Mouse (Mus musculus) heart, adult 2 months (tissue): ENCODE results near the gene Mad1l1. TPM values are rescaled to one million over a fixed set of nuclear protein-coding genes. Genes with fewer than 3 reads are reported as not detected.

Experiments used
- DNase-seq, 2 experiments: peaks; one replicate each; pipeline ENCODE4 v3.0.0; 2021
- H3K27ac ChIP-seq: fragments of 200-600 bp; 2 replicates; pipeline ENCODE4 v1.8.1; 2022
- H3K27me3 ChIP-seq: fragments of 200-500 bp; 2 replicates; pipeline ENCODE4 v1.6.1; 2012; ENCODE audit warnings: mild to moderate bottlenecking, low read length, inconsistent platforms, mixed read lengths; ENCODE audit not compliant: control insufficient read depth, insufficient read depth
- H3K36me3 ChIP-seq: fragments of 200-500 bp; 2 replicates; pipeline ENCODE4 v1.6.1; 2012; ENCODE audit warnings: low read length, inconsistent platforms; ENCODE audit not compliant: control insufficient read depth, insufficient read depth
- H3K4me1 ChIP-seq: fragments of 200-500 bp; 2 replicates; pipeline ENCODE4 v1.6.1; 2011; ENCODE audit warnings: low read length; ENCODE audit not compliant: control insufficient read depth, insufficient read depth
- H3K4me3 ChIP-seq: fragments of 200-600 bp; 2 replicates; pipeline ENCODE4 v1.8.1; 2022
- H3K79me2 ChIP-seq: fragments of 200-500 bp; replicated peaks from 2 replicates; pipeline ENCODE4 v1.6.1; 2012; ENCODE audit warnings: mild to moderate bottlenecking, inconsistent platforms, low read length, moderate library complexity, mixed read lengths; ENCODE audit not compliant: control insufficient read depth, insufficient read depth
- H3K9ac ChIP-seq: fragments of 200-500 bp; 2 replicates; pipeline ENCODE4 v1.6.1; 2012; ENCODE audit warnings: low read depth, mild to moderate bottlenecking, control low read depth, inconsistent platforms, low read length, mixed read lengths
- CTCF ChIP-seq: fragments of 200-600 bp; IDR thresholded peaks from 2 replicates; pipeline ENCODE4 v1.8.1; 2022; ENCODE audit warnings: antibody characterized with exemption, mild to moderate bottlenecking, moderate library complexity
- EP300 ChIP-seq: fragments of 200-500 bp; IDR thresholded peaks from 2 replicates; pipeline ENCODE4 v1.6.1; 2011; ENCODE audit warnings: low read depth, low read length, control low read depth; ENCODE audit not compliant: insufficient read depth
- POLR2A ChIP-seq: fragments of 200-500 bp; IDR thresholded peaks from 2 replicates; pipeline ENCODE4 v1.6.1; 2011; ENCODE audit warnings: mild to moderate bottlenecking, low read depth, low read length, control low read depth; ENCODE audit not compliant: insufficient read depth
- WGBS: fragments of 180-500 bp; shearing (Covaris S2); methylation state at CpG from one replicate; pipeline ENCODE4 v1.1.7; 2018; 5-methylcytosine and 5-hydroxymethylcytosine counted together
- intact Hi-C: fragments of 180-260 bp; cut with DNase I; formaldehyde crosslinking; loops from one replicate; pipeline ENCODE4 v1.15.1; 2025
- polyA plus RNA-seq: library from polyadenylated mRNA; depleted of rRNA; stranded (reverse); fragments of >200 nt; gene quantifications from 2 replicates; pipeline ENCODE4 v1.2.3, GENCODE M21; 2012
- total RNA-seq, 2 experiments: library from RNA; stranded (reverse); gene quantifications; 2 replicates each; pipeline ENCODE4 v1.2.3; 2021

Gene Mad1l1
- total and polyA plus RNA-seq, 3 experiments, result 9.4 to 12.2 (median 10.1) TPM

DNA sequence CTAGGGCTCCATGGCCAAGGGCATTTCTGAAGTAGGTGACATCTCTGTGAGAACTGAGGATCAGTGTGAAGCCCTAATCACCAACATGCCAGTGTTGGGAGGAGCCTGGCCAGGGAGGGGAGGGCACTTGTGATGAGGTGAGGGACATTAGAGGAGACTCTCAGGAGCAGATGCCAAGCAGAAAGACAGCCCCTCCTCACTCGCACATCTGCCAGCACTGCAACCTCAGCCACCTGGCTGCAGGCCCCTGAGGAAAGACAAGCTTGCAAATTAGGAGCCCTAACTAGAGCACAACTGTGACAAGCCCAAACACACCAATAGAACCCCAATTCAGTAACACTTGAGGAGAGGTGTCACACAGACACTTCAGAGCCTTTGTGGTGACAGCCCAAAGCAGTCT lies 120.2 kb downstream of the Mad1l1 start:
- DNase-seq, result no peak
- 80% methylated on average over 1 of the region's 1 CpGs for WGBS
- no peak overlapping the region for H3K27ac ChIP-seq
- intact Hi-C loops, result no loop called here
- H3K36me3 ChIP-seq, result no peaks in the 10 kb centered on the region
- no peaks in the 10 kb centered on the region for H3K27me3 ChIP-seq
- H3K79me2 ChIP-seq, result no peaks in the 10 kb centered on the region
- H3K4me1 ChIP-seq, result no peaks in the 10 kb centered on the region
- H3K9ac ChIP-seq, result no peak overlapping the region
- TF ChIP-seq CTCF (no peak), EP300 (no peak), POLR2A (no peak)
- no peak overlapping the region for H3K4me3 ChIP-seq

DNA sequence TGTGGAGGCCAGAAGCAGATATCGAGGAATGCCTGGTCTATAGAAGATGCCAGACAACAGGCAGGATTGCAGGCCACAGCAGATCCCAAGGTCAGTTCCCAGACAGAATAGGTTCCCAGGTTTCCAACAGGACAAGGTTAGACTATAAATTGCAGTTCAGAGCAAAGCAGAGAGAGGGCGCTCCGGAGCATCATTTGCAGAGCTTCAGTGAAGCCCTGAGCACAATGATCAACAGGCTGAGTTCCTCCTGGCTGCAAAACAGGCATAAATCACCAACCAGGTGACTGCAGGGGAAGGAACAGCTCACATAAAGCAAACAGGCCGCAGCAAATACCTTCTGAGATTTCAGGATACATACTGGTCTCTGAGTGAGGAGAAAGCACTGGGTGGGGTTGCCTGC lies 123.6 kb downstream of the Mad1l1 start:
- peak; percentile 71 to 75 for DNase-seq
- Histone ChIP-seq H3K4me1 (peaks cover 1% of the 10 kb centered on the region; the same call in 1 of the 2 replicates), H3K9ac (no peak overlapping the region), H3K79me2 (no peaks in the 10 kb centered on the region), H3K4me3 (no peak overlapping the region), H3K36me3 (no peaks in the 10 kb centered on the region), H3K27ac (no peak overlapping the region), H3K27me3 (no peaks in the 10 kb centered on the region)
- peak; percentile 89 for TF ChIP-seq CTCF
- TF ChIP-seq POLR2A, result no peak
- no peak for TF ChIP-seq EP300
- intact Hi-C loops, result loop anchor here (2.0 to 5.0 kb wide), 4 partner anchors 55 to 690 kb away; no protein-coding TSS in a partner anchor
- 32% methylated on average over 4 of the region's 4 CpGs for WGBS

DNA sequence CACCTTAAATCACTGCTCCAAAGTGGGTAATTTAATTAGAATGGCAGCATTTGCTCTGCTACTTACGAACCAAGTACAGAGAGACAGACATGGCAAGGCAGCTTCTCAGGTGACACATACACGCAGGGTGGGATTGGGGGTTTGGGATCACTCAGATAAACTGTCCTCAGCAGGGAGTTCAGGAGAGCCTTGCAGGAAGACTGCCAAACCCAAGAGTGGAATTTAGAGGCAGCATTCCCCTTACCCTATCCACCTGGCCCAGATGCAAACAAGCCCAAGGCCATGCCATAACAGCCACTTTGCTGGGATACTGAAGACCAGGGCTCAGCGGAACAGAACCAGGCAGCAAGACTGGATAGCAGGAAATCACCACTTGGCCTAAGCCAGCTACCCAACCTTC lies 124.9 kb downstream of the Mad1l1 start:
- Histone ChIP-seq H3K4me1 (peaks cover 1% of the 10 kb centered on the region; the same call in 1 of the 2 replicates), H3K27me3 (no peaks in the 10 kb centered on the region), H3K36me3 (no peaks in the 10 kb centered on the region), H3K4me3 (no peak overlapping the region), H3K9ac (no peak overlapping the region), H3K79me2 (no peaks in the 10 kb centered on the region), H3K27ac (no peak overlapping the region)
- TF ChIP-seq EP300 (no peak), CTCF (no peak), POLR2A (no peak)
- 97% methylated on average over 3 of the region's 3 CpGs for WGBS
- DNase-seq, result no peak
- intact Hi-C loops, result loop anchor here (2.0 to 5.0 kb wide), 4 partner anchors 56 to 691 kb away; no protein-coding TSS in a partner anchor

DNA sequence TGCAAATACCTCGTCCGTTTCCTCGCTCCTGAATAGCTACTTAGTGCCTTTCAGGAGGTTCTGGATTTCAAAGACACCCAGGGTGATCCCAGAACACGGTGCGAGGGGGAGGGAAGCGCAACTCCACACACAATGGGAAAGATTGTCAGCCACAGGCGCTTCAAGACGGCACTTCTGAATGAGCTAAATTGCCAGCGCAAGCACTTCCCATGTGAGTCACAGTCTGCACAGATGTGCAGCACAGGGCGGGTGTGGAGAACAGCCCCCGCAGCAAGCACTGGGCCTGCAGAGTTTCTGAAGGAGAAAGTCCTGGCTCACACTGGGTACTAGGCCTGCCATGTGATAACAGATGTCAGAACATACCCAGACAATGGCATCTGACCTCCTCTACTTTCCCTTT lies 127.2 kb downstream of the Mad1l1 start:
- intact Hi-C loops, result no loop called here
- Histone ChIP-seq H3K4me1 (peaks cover 1% of the 10 kb centered on the region; the same call in 1 of the 2 replicates), H3K9ac (no peak overlapping the region), H3K79me2 (no peaks in the 10 kb centered on the region), H3K36me3 (no peaks in the 10 kb centered on the region), H3K27ac (no peak overlapping the region), H3K27me3 (no peaks in the 10 kb centered on the region), H3K4me3 (no peak overlapping the region)
- TF ChIP-seq POLR2A (no peak), EP300 (no peak), CTCF (no peak)
- DNase-seq, result peak; percentile 35 to 49
- WGBS, result 50% methylated on average over 11 of the region's 11 CpGs

DNA sequence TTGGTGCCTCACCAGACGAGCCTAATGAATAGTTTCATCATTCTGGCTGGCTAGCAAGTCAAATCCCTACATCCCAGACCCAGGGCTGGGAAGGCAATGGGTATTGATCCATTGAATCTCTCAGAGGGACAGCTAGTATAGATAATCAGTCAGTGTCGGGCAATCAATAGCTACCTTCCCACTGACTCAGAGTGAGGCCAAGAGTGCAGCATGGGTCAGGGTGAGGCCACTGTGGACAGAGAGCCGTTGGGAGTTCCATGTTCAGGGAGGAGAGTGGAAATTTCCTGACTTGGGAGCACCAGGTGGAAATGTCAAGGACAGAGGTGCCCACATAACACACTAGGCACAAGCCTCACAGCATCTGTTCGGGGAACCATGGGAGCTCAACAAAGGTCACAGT lies 129.8 kb downstream of the Mad1l1 start:
- no peaks in the 10 kb centered on the region for H3K79me2 ChIP-seq
- no peak for DNase-seq
- H3K27ac ChIP-seq, result no peak overlapping the region
- no peaks in the 10 kb centered on the region for H3K36me3 ChIP-seq
- peaks cover 1% of the 10 kb centered on the region; the same call in 1 of the 2 replicates for H3K4me1 ChIP-seq
- no peak overlapping the region for H3K9ac ChIP-seq
- TF ChIP-seq EP300 (no peak), POLR2A (no peak), CTCF (no peak)
- WGBS, result 81% methylated on average over 4 of the region's 4 CpGs
- no peak overlapping the region for H3K4me3 ChIP-seq
- intact Hi-C loops, result no loop called here
- H3K27me3 ChIP-seq, result no peaks in the 10 kb centered on the region

DNA sequence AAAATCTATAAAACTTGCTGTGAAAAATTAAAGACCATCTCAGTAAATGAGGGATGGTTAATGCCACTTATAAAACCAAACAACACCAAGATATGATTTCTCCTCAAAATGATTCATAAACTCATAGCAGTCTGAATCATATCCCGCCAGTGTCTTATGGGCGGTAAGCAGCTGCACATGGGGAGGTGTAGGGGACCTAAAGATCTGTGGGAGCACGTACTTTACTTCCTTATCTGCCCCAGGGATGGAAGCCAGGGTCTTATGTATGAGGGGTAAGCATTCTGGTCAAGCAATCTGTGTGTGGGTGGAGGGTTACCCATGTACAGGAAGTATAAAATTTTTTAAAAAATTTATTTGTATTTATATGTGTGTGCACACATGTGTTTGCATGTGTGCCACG lies 135.0 kb downstream of the Mad1l1 start:
- no peak for DNase-seq
- WGBS, result 89% methylated on average over 4 of the region's 4 CpGs
- Histone ChIP-seq H3K9ac (no peak overlapping the region), H3K36me3 (no peaks in the 10 kb centered on the region), H3K27me3 (no peaks in the 10 kb centered on the region), H3K79me2 (no peaks in the 10 kb centered on the region), H3K4me1 (no peaks in the 10 kb centered on the region), H3K27ac (no peak overlapping the region), H3K4me3 (no peak overlapping the region)
- TF ChIP-seq CTCF (no peak), POLR2A (no peak), EP300 (no peak)
- intact Hi-C loops, result no loop called here
